Mouse (Mus musculus): ENCODE results near the gene Sgo2a. TPM values are rescaled to one million over a fixed set of nuclear protein-coding genes. Genes with fewer than 3 reads are reported as not detected.
A peak's percentile ranks its signal among the peaks of the same experiment; 100 is the strongest.
"Not testable (repeated sequence)": the region's sequence is repeated elsewhere in the genome, so short reads cannot be mapped to it uniquely, and the experiment has no call there.

Sgo2a gene
- total RNA-seq, 2 experiments from 2014 or later = 72.1 to 94.0 TPM

DNA sequence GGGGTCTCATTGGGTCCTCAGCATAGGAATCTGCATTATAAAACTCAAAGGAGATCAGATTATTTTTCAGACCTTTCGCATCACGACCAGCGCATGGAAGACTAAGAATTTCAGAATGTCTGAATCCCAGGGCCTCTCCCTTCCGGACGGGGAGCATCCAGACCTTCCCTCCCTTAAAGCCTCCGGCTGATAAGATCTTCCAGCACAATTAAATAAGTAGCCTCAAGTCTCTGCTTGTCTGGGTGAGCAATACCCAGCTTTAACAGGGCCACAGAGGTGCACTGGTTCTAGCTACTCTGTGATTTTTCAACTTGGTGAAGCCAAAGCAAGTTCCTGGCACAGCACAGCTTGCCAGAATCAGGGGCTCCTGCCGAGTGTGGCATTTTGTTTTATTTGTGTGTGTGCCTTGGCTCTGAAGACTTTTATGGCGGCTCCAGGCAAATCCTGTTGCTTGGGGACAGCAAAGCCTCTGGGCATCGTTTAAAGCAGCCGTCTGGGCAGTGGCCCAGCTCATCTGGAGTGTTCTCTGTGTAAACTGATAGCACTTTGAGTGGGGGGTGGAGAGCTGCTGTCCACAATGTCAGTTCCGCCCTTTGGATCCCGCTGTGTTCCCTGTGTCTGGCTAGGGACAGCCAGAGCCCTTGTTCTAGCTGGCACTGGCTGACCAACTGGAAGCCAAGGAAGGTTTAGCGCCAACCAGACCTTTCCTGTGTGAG is 34.5 kb downstream of the Sgo2a start:
- ATAC-seq (replicated peaks; ENCODE audit: low FRiP score, poor library complexity, severe bottlenecking) = no peak

DNA sequence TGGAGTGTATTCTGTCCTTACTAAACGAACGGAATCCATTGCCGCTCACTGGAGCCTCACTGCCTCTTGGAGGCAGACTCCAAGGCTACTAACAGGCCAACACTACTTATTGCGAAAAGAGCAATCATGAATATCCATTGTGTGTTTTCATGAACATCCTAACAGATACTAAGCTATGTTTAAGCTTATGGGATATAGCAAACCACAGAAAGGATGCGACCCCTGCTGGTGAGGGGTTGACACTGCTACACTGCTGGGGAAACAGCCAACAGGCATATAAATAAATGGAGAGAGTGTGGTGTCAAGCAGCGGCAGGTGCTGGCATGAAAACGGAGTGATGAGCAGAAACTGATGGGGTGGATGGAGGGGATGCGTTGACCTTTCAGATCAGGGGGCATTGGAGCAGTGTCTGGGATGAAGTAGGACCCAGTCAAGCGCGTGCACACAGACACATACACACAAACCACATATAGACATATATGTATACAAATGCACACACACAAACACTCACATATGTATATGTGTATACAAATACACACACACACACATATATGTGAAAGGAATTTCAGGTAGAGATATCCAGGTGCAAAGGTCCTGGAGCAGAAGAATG is 35.5 kb downstream of the Sgo2a start:
- 0 out of 2 replicates have a peak, but pooled peaks have one; percentile 64 for ATAC-seq (replicated peaks; ENCODE audit: low FRiP score, poor library complexity, severe bottlenecking)

DNA sequence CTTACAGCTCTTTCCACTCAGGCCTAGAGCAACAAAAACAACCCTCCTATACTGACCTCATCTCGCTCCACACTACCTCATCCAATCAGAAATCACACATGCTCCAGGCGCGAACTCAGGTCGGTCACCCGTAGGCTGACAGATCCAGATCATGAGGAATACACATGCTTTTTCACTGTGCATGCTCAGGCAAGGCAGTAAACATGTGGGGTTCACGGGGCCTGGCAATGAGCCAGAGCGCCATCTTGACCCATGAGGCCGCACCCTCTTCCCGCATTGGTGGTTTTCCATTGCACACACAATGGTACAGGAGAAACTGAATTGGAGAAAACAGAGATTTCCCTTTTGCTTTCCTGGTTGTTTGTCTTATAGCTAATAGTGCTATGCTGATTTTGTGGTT is 41.5 kb downstream of the Sgo2a start:
- ATAC-seq (replicated peaks; ENCODE audit: low FRiP score, poor library complexity, severe bottlenecking) = not testable (repeated sequence)

DNA sequence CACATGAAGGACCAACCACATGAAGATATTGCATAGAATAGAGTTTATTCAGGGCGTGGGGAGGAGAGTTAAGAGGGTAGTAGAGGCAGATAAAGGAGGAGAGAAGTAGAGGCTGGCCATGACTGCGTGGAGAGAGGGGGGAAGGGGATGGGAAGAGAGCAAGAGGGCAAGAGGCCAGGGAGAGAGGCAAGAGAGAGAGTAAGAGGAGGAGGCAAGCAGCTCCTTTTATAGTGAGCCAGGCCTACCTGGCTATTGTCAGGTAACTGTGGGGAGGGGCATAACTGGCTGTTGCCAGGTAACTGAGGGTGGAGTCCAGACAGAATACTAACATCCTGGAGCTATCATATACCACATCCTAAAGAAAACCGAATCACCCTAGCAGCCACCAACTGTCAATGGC is 49.3 kb downstream of the Sgo2a start:
- ATAC-seq (replicated peaks; ENCODE audit: low FRiP score, poor library complexity, severe bottlenecking) = no peak

DNA sequence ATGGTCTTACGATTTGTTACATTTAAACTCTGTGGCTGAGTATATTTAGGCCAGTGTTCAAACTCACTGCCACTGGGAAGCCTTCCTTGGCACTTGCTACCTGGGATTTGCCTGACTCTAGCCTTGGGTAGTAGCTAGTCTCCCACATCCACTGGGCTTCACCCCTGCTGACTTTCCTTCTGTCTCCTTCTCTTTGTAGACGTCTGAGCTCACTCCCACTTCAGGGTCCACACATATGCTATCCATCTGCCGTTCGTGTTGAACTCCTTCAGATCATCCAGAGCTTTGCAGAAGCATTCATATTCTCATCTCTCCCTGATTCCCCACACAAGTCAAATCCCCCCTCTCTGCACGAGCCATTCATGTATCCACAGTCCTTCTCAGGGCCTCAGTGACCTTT is 49.8 kb downstream of the Sgo2a start:
- no peak for ATAC-seq (replicated peaks; ENCODE audit: low FRiP score, poor library complexity, severe bottlenecking)

DNA sequence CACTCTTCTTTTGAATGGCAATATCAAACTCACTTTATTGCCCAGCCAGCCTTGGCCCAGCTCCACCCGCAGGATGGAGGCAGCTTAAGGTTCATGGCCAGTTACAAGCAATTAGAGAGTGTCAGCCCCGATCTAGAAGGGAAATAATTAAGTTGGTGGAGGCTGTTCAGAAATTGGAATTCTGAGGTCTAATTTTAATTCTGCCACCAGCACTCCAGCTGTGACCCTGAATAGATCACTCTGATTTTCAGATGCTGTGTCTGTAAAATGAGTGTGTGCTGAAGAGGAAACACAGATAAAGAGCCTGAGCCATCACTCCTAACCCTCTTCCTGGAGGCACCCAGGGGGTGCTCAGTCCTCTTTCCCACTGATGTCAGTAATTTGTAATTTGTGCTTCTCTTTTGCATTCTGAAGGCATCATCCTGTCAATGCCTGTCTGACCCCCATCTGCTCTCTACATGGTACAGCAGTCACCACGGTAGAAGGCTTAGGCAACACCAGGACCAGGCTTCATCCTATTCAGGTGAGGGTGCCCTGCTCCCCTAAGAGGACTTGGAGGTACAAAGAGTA is 51.0 kb downstream of the Sgo2a start:
- no peak for ATAC-seq (replicated peaks; ENCODE audit: low FRiP score, poor library complexity, severe bottlenecking)

DNA sequence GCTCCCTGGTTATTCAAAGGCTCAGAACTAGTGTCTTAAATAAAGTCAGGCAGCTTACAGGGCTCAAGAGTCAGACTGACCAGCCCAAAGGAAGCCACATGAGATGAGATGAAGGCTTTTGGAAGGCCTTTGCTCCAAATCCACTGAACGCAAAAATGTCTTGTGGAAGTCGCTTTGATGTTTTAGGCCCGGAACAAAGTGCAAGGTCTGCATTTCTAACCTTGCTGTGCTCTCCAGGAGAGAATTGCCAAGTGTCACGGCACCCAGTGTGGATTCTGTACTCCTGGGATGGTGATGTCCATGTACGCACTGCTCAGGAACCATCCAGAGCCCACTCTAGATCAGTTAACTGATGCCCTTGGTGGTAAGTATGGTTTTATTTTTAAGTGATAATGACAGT is 53.4 kb downstream of the Sgo2a start:
- ATAC-seq (replicated peaks; ENCODE audit: low FRiP score, poor library complexity, severe bottlenecking) = no peak

DNA sequence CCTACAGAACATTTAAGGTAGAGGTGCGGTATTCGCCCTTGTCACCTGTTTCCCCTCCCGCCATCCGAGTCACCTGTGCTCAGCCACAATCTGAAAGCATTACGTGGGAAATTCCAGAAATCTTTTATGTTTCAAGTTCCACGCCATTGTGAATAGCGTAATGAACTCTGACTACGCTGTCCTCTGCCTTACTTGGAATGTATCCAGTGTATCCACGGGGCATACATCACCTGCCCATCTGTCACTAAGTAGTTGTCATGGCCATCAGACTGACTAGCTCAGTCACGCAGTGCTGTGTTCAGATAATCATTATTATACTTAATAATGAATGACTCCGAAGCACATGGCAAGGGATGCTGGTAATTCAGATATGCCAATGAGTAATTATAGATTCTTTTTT is 59.8 kb downstream of the Sgo2a start:
- ATAC-seq (replicated peaks; ENCODE audit: low FRiP score, poor library complexity, severe bottlenecking) = no peak

DNA sequence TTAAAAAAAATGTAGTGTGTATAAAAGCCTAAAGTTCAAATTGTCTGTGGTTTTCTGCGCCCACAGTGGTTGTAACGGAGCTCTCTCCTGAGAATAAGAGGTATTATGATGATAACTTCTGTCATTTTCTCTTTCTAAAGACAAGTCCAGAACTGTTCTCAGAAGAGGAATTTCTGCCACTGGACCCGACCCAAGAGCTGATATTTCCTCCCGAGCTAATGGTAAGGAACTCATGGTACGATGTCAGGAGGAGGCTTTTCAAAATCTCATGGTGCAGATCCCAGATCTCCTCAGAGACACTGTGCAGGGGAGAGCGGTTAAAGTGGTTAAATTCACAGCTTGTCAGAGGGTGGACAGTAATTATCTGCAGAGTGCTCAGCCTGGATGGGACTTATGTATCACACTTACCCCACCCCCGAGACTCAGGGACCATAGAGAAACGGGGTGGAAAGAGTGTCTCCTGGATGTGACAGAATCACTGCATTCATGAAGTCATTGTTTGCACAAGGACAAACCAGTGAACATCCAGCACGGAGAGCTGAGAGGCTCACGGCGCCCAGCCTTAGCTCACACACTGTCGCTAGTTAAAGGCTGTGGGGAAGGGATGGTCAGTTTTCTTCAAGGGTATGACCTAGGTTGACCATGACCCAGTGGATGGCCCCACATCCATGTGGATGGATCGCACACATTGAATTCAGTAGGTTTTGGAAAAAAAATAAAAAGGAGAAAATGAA is 60.5 kb downstream of the Sgo2a start:
- no peak for ATAC-seq (replicated peaks; ENCODE audit: low FRiP score, poor library complexity, severe bottlenecking)

DNA sequence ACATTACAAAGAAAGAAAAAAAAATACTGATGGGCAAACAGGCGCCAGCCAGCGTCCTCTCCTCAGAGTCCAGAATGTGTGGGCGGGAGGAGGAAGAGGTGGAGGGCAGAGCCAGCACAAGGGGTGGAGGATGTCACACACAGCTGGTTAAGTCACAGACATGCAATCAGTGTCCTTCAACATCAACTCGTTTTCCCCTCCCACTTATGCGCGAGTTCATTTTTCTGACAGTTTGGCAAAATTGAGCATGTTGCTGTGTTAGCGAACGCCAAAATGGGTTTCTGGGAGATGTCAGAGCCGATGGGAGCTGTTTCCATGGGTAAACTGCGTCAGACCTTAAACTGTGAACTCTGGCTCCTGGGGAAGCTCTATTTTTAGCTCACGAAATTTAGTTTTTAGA is 61.2 kb downstream of the Sgo2a start:
- ATAC-seq (replicated peaks; ENCODE audit: low FRiP score, poor library complexity, severe bottlenecking) = no peak

DNA sequence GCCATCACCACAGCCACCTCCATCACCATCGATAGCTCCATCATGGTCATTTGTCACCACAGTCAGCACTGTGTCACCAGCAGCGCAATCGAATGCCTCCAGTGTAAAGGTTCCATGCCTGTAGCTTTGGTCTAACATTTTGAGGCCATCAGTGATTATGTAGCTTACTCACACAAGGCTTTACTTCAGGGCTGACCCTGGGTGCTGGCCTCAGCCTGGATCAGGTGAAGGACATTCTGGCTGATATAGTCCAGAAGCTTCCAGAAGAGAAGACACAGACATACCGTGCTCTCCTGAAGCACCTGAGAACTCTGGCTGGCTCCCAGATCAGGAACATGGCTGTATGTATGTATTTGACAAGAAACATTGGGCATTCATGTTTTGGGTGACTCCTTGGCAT is 63.1 kb downstream of the Sgo2a start:
- ATAC-seq (replicated peaks; ENCODE audit: low FRiP score, poor library complexity, severe bottlenecking) = no peak

DNA sequence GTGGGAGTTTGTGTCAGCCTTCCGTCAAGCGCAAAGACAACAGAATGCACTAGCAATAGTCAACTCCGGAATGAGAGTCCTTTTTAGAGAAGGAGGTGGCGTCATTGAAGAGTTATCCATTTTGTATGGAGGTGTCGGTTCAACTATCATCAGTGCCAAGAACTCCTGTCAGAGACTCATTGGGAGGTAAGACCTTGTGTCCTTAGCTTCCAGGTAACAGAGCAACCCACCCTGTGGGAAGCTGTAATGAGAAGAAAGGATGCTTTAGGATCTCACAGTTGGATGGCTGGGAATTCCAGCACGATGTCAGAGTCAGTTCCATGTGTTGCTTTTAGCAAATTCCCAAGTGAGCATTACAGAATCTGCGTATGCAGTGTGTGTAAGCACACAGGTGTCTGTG is 66.4 kb downstream of the Sgo2a start:
- no peak for ATAC-seq (replicated peaks; ENCODE audit: low FRiP score, poor library complexity, severe bottlenecking)

DNA sequence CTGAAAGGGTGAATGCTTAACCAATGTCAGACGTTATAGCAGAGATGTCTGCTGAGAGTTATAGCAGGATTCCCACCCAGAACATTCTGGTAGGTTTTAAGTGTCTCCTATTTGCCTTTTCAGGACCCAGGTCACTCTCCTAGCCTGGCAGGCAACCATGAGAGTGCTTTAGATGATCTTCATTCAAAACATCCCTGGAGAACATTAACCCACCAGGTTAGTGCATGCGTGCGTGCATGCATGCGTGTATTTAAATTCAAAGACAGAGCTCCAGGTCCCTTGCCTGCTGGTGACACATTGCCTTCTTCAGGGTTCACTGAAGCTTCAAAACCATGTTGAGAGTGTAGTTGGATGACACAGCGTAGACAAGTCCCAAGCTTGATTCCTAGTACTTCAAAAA is 69.4 kb downstream of the Sgo2a start:
- no peak for ATAC-seq (replicated peaks; ENCODE audit: low FRiP score, poor library complexity, severe bottlenecking)

DNA sequence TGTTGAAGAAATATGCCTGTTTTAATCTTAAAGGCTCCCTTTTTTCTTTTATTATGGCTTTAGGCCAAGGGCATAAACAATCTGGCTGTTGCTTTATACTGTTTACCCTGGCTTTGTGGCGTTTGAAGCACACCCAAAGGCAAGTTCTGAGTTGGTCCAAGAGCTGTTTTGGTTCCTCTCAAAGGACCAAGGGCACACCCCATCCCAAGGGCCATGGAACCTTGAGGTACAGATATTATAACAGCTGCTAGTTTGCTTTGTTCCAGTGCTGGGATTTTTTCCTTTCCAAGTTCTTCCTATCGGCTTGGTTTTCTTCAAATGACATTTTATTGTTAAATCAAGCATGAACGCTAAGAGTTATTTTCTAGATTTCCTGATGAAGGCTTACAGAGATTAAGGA is 69.8 kb downstream of the Sgo2a start:
- ATAC-seq (replicated peaks; ENCODE audit: low FRiP score, poor library complexity, severe bottlenecking) = no peak

DNA sequence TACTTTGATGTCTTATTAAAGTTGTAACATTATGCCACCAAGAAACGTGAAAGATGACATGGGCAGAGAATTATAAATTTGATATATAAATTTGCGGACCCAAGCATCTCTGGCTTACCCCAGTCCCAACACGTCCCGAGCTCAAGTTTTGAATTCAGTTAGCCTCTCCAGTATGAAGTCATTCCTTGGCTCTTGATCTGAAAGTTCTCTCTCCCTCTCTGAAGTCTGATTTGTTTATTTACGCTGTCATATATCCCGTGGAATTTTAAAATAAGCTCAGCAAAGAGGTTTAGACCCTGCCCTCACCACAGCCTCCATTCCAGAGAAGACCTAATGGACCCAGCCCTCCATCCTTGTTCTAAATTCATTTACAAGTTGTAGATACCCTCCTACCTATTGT is 73.4 kb downstream of the Sgo2a start:
- ATAC-seq (replicated peaks; ENCODE audit: low FRiP score, poor library complexity, severe bottlenecking) = no peak

DNA sequence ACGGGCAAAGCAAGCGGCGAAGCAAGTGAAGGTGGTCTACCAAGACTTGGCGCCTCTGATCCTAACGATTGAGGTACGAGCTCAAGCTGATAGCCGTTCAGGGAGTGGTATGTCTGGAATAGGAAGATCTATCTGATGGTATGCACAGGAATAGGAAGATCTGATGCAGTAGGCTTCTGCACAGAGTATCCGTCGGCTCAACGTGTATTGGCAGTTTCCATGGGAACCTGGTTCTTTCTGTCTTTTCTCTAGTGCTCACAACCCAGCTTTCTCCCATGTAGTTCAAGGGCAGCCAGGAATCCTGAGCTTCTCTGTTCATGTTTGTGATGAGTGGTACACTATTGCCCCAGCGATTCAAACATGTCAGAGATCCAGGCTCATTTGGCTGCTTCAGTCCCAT is 74.3 kb downstream of the Sgo2a start:
- no peak for ATAC-seq (replicated peaks; ENCODE audit: low FRiP score, poor library complexity, severe bottlenecking)

DNA sequence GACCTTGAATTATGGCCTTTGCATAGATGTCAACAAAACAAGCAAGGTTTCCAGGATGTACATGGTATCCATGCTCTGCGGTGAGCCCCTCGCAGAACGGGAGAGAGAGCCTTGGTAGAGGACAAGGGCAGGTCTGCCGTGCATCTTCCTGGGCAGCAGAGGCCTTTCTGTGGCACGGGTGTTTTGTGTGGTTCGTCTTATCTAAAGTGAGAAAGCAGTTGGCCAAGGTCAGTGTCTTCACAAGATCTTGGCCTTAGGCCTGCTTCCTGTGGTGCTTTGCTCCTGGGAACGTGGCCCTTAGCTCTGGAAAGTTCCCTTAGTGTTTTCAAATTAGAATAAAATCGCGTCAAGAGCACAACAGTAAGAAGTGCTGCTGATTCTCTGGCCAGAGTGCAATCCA is 75.2 kb downstream of the Sgo2a start:
- ATAC-seq (replicated peaks; ENCODE audit: low FRiP score, poor library complexity, severe bottlenecking) = no peak

DNA sequence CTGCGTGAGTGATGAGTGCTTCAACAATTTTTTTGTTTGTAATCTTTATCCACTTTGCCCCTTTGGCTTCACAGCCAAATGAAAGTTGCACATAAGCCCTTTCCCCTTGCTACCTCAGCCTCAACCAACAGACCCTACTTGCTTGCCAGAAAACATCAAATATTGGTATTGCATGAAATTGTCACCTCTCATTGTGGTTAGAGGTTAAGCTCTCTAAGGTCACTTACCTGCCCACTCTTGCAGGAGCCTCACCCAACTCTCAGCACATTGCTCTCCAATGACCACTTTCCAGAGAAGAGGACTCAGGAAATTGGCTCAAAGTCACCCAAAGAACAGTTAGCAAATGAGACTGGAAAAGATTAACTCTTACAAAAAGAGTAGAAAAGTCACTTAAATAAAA is 75.7 kb downstream of the Sgo2a start:
- ATAC-seq (replicated peaks; ENCODE audit: low FRiP score, poor library complexity, severe bottlenecking) = no peak

DNA sequence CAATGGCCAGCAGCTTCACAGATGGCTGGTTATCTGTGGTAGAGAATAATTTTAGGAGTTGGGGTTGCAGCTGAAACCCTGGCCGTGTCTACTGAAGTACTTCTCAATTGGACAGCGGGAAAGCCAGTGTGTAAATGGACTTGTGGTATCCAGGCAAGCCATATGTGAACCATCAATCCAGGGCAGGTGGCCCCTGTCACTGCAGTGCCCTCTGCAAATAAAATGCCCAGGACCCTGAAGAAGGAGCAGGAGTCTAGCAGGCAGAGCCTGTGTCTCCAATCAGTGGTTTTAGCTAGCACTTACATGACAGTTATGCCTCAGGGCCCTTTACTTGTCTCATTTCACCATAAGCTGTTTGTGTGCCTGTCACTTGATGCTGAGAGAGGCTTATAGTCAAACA is 76.6 kb downstream of the Sgo2a start:
- no peak for ATAC-seq (replicated peaks; ENCODE audit: low FRiP score, poor library complexity, severe bottlenecking)

DNA sequence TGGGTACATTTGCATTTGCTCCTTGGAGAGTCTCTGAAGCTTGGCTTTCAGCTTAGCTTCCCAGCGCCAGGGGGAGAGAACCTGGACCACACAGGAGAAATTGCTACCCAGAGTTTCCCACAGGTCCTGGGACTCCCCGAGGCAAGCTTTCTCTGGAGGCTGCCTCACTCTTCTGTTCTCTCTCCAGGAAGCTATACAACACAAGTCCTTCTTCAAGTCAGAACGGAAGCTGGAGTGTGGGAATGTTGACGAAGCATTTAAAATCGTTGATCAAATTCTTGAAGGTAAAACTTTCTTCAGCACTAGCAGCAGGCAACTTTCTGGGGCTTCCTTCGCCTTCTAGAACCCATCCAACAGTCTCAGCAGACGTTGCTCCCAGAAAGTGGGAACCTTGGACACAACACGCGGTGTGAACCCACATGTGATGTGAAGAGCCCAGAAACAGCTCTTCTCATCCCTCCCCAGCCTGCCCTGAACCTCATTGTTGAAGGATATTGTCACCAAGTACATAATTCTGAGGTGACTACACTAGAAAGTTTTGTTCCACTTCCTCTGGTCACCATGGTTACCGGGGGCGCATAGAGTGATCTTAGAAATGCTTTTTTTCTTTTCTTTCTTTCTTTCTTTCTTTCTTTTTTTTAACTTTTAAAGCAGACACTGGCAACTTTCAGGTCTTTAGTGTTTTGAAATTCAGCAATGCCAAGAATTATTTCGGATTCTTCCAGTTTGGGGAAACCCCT is 77.4 kb downstream of the Sgo2a start:
- ATAC-seq (replicated peaks; ENCODE audit: low FRiP score, poor library complexity, severe bottlenecking) = no peak
